Mouse (Mus musculus): Measurements from ENCODE around the gene Pard3. TPM values are rescaled to one million over a fixed set of nuclear protein-coding genes. Genes with fewer than 3 reads are reported as not detected.

Pard3 gene
- total RNA-seq, 2 experiments from 2014 or later: 30.9 to 31.6 TPM

DNA sequence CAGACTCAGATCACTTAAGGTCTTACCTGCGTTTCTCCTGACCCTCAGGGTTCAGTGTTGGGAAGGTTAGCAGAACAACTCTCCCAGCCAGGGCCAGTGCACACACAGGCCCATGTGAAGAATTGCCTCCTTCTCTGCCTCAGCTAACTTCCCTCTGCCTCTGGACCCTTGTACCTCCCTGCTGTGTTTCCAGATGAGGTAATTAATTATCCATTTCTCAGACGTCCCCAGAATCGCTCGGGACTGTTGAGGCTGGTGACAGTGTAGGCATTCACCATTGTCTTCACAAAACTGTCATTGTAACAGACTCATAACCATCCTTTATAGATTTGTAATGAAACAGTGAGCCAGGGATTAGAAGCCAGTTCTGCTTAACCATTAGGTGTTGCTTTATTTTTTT is 143.8 kb downstream of the Pard3 start:
- intact Hi-C loops (cut with DNase I): no loop called here
- no peak for DNase-seq (ENCODE audit: low spot score)

DNA sequence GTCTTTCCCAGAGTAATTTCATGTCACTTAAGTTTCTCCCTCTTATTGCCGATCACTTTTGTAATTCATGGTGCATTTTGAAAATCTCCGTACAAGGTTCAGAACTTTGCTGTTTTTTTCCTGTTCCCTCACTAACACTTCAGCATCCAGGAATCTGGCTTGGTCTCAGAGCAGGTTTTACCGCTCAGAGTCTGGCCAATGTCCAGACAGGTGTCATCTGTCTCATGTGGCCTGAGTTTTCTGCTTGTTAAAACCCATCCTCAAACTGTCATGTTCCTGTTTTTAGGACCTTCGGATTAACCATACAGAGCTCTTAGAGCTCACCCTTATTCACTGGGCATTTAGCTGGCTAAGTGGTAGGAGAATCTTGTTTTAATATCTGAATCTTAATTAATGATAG is 146.9 kb downstream of the Pard3 start:
- intact Hi-C loops (cut with DNase I): no loop called here
- DNase-seq (ENCODE audit: low spot score): no peak

DNA sequence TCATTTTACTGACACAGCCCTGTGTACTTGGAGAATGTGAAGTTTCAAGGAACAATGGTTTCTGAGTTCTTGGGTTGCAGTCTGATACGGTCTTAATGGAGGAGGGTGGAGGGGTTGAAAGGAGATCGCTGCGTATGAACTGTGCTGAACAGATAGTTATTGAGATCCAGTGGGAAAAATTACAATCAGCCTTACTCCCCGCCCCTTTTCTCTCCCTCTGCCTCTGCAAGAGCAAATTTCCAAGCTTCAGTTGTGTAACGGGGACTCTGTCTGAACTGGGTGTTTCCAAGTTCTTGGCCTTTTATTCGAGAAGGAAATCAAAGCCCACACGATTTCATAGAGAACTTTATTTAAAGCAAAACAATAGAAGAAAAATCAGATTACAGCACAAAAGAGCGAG is 150.6 kb downstream of the Pard3 start:
- DNase-seq (ENCODE audit: low spot score): no peak
- intact Hi-C loops (cut with DNase I): no loop called here

DNA sequence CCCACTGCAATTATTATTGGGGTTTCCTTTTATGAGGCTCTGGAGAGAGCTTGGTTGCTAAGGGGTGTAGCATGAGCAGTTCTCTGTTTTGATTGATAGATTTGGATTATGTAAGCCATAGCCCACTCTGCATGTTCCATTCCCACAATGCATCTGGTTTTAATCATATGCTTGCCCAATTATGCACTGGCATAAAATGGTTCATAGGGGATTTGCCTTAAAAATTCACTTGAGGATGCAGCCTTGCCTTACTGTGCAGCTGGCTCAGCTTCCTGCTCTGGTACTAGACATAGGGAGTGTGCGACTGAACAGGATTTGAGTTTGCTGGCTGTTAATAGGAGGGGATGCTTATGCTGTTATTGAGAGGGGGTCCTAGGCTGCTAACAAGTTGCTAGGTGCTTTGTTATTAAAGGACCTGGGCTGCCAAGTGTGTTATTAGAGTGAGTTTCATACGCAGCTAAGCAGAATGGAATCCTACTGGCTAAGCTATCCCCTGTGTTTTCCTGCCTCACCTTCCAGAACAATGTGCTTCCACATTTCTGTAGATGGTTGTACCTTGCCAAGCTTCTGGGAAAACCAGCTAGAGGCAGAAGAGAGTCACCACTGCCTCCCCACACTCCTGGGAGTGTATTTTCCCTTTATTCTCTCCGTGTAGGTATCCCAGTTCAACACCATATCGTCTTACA is 151.2 kb downstream of the Pard3 start:
- DNase-seq (ENCODE audit: low spot score): no peak
- intact Hi-C loops (cut with DNase I): no loop called here

- no peak for DNase-seq (ENCODE audit: low spot score)
- intact Hi-C loops (cut with DNase I): no loop called here
These were observed 156.5 kb downstream of the Pard3 start for GRCm38 (mm10) chr8:127220206-127220605.

- intact Hi-C loops (cut with DNase I): no loop called here
- no peak for DNase-seq (ENCODE audit: low spot score)
These were observed 156.9 kb downstream of the Pard3 start for GRCm38 (mm10) chr8:127220615-127221014.

DNA sequence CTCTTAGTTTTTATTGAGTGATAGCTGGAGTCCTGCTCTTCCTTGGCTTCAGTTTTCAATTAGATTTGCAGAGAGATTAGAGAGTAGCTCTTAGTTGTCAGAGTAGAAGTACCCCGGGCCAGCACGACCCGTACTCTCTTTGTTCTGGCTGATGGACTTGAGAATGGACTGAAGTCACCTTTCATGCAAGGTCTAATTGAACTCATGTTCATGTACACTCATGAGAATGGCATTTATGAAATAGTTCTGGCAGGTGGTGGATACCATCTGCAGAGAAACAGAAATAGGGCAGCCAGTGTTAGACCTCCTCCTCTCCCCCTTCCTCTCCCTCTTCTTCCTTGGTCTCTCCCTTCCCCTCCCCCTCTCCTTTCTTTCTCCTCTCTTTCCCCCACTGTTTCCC is 158.7 kb downstream of the Pard3 start:
- no peak for DNase-seq (ENCODE audit: low spot score)

GRCm38 (mm10) chr8:127226996-127227395 is 163.3 kb downstream of the Pard3 start:
- intact Hi-C loops (cut with DNase I): no loop called here
- no peak for DNase-seq (ENCODE audit: low spot score)

More for the DNA sequence above, 158.7 kb downstream of the Pard3 start:
- intact Hi-C loops (cut with DNase I): no loop called here

GRCm38 (mm10) chr8:127227407-127227806 is 163.7 kb downstream of the Pard3 start:
- intact Hi-C loops (cut with DNase I): no loop called here
- DNase-seq (ENCODE audit: low spot score): peak; percentile 8

DNA sequence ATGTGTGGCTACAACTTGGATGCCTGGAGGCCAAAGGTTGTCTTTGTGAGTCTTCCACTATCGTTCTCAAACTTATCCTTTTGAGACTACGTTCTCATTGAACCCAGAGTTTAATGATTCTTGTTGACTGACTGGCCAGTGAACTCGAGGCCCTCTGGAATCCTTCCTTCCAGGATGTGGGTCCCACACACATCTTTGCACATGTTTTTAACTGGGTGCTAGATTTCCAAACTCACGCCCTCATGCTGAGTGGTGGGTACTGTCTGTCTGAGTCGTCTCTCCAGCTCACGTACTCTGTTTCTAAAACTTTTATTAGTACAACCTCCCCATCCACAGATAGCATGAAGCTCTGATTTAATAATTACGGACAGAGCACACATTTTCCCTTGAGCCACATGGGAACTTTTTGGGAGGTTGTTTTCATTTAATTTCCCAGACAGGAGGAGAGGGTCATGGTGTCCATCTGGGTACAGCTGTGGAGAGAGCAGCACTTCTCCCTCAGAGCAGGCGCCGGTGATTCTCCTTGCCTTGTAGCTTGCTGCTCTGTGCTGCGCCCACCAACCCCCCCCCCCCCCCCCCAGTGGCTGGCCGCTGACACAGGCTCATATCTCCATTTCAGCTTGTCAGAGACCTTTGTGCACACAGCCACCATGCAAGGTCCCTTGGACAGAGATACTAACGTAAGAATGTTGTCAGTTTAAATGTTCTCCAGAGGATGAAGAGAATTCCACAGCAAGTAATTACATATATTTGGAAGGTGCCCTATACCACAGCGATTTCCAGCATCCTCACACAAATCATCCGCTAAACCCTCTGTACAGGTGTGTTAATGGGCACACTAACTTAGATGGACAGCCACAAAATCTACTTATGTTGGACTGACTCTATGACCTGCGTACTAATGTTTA is 165.9 kb downstream of the Pard3 start:
- intact Hi-C loops (cut with DNase I): no loop called here
- no peak for DNase-seq (ENCODE audit: low spot score)

DNA sequence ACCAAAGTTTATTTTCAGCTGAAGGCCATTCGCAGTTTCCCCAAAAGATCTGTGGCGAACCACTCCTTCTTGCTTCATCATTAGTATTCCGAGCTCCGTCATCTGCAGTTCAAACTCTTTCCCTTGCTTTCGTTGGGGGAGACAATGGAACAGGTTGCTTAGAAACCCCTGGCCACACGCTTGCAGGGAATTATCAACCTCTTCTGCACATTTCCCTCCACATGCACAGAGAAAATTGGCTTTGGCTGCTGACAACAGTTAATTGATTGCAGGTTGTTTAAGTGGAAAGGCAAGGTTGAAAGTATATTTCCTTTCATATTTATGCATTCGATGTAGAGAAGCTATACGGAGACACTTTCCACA is 166.5 kb downstream of the Pard3 start:
- intact Hi-C loops (cut with DNase I): no loop called here
- DNase-seq (ENCODE audit: low spot score): no peak

GRCm38 (mm10) chr8:127243351-127243750 is 179.7 kb downstream of the Pard3 start:
- no peak for DNase-seq (ENCODE audit: low spot score)
- intact Hi-C loops (cut with DNase I): no loop called here

GRCm38 (mm10) chr8:127243841-127244240 is 180.1 kb downstream of the Pard3 start:
- intact Hi-C loops (cut with DNase I): no loop called here
- DNase-seq (ENCODE audit: low spot score): no peak

DNA sequence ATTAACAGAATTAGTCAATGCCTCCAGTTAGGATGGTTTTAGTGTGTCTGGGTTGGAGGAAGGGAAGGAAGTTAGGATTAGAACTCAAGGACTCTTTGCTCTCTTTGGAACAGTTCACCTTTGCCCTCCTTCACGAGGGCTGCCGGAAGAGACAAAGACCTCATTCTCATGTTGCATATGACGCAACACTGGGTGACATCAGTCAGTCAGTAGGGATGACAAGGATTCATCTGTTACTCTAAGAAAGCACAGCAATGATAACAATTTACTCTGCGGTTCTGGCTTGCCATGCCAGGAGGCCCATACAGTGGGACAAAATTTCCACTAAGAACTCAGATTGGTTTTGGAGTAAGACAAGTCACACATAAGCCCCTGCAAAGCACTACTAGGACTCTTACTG is 187.1 kb downstream of the Pard3 start:
- intact Hi-C loops (cut with DNase I): no loop called here
- DNase-seq (ENCODE audit: low spot score): no peak

GRCm38 (mm10) chr8:127251476-127251875 is 187.8 kb downstream of the Pard3 start:
- DNase-seq (ENCODE audit: low spot score): no peak

GRCm38 (mm10) chr8:127251985-127252384 is 188.3 kb downstream of the Pard3 start:
- DNase-seq (ENCODE audit: low spot score): no peak
- intact Hi-C loops (cut with DNase I): no loop called here

More at GRCm38 (mm10) chr8:127251476-127251875, 187.8 kb downstream of the Pard3 start:
- intact Hi-C loops (cut with DNase I): no loop called here

DNA sequence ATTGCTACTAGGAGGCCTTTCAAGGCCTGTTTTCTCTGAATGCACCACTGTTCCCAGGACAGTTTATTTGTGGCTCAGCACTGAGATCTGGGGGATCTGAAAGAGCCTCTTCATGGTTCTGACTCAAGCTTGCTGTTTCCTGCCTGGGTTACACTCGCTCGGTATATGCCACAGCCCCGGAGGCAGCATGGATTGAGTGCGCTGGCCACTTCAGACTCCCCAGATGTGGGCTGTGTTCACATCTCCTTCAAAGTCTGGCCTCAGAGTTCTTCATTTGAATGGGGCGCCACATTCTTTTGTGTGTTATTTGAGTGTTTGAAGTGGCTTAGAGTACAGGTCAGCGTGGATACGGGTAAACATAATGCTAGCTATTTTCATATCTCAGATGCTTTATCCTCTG is 190.9 kb downstream of the Pard3 start:
- intact Hi-C loops (cut with DNase I): no loop called here
- DNase-seq (ENCODE audit: low spot score): no peak

DNA sequence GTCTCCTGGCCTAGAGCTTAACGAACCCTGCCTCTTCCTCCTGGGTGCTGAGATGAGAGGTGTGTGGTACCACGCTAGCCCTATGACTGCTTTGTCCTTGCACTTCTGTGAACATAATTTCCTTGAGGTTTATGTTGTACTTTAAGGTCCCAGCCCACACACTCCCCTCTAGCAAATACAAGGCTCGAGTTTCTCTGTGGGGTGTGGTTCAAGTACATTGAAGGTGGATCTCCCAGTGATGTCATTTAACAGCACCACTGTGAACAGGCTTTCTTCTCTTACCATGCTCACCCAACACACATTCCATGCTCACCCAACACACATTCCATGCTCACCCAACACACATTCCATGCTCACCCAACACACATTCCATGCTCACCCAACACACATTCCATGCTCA is 193.4 kb downstream of the Pard3 start:
- DNase-seq (ENCODE audit: low spot score): no peak
- intact Hi-C loops (cut with DNase I): no loop called here

- intact Hi-C loops (cut with DNase I): no loop called here
- no peak for DNase-seq (ENCODE audit: low spot score)
These were observed 197.4 kb downstream of the Pard3 start for GRCm38 (mm10) chr8:127261051-127261450.

GRCm38 (mm10) chr8:127262026-127262425 is 198.3 kb downstream of the Pard3 start:
- DNase-seq (ENCODE audit: low spot score): no peak
- intact Hi-C loops (cut with DNase I): no loop called here

DNA sequence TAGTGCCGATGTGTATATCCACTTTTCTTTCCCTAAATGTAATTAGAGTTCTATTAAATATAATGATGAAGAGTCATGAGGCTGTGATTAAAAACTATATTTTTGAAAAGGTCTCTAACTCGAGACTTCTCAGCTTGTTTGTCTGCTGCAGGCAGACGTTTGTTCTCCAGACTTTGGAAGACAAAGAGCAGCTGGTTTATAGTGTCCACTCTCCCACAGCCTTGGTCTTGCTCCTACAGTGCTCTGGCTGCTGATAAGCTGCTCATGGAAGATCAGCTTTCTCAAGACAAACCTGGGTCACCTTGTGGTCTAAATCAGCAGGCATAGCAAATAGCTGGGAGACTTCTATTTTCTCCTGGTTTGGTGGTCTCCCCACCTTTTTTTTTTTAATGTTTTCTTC is 198.7 kb downstream of the Pard3 start:
- DNase-seq (ENCODE audit: low spot score): no peak
- intact Hi-C loops (cut with DNase I): no loop called here
